Mouse (Mus musculus) stomach, embryonic 15.5 days (tissue): Measurements from ENCODE around the gene Nsun2. TPM values are rescaled to one million over a fixed set of nuclear protein-coding genes. Genes with fewer than 3 reads are reported as not detected.
"Not testable (repeated sequence)": the region's sequence is repeated elsewhere in the genome, so short reads cannot be mapped to it uniquely, and the experiment has no call there.

Experiments used
- ATAC-seq: fragments of 200-750 bp; cut with Nextera tagmentation; 2 replicates; pipeline ENCODE4 v1.8.0; 2017; ENCODE audit warnings: low read depth, moderate number of reproducible peaks, moderate TSS enrichment; ENCODE audit not compliant: insufficient read depth, low FRiP score
- H3K27ac ChIP-seq: fragments of 300-500 bp; sonication (generic); 2 replicates; pipeline ENCODE4 v1.5.1; 2015; ENCODE audit warnings: mild to moderate bottlenecking, inconsistent platforms
- H3K27me3 ChIP-seq: fragments of 300-500 bp; sonication (generic); replicated peaks from 2 replicates; pipeline ENCODE4 v1.6.1; 2015; ENCODE audit warnings: inconsistent platforms
- H3K36me3 ChIP-seq: fragments of 300-500 bp; sonication (generic); 2 replicates; pipeline ENCODE4 v1.6.1; 2015; ENCODE audit warnings: inconsistent platforms
- H3K4me1 ChIP-seq: fragments of 300-500 bp; sonication (generic); 2 replicates; pipeline ENCODE4 v1.6.1; 2015; ENCODE audit warnings: inconsistent platforms
- H3K4me2 ChIP-seq: fragments of 300-500 bp; sonication (generic); 2 replicates; pipeline ENCODE4 v1.6.1; 2015; ENCODE audit warnings: mild to moderate bottlenecking, inconsistent platforms
- H3K4me3 ChIP-seq: fragments of 300-500 bp; sonication (generic); replicated peaks from 2 replicates; pipeline ENCODE4 v1.5.1; 2015; ENCODE audit warnings: inconsistent platforms
- H3K9ac ChIP-seq: fragments of 300-500 bp; sonication (generic); 2 replicates; pipeline ENCODE4 v1.6.1; 2015; ENCODE audit warnings: inconsistent platforms
- H3K9me3 ChIP-seq: fragments of 300-500 bp; sonication (generic); 2 replicates; pipeline ENCODE4 v1.6.1; 2016; ENCODE audit warnings: inconsistent platforms
- WGBS: fragments of 180-500 bp; shearing (Covaris S2); methylation state at CpG from one replicate; pipeline ENCODE4 v1.1.7; 2015; 5-methylcytosine and 5-hydroxymethylcytosine counted together
- polyA plus RNA-seq: library from polyadenylated mRNA; unstranded; fragments of >200 nt; fragmentation: Nextera tagmentation; extraction: Ambion mirVana; gene quantifications from 2 replicates; pipeline ENCODE4 v1.2.1, GENCODE M21; 2015

Nsun2 gene
- polyA plus RNA-seq, 1 experiment from 2014 or later: 117 TPM

- 85% methylated on average over 6 of the region's 6 CpGs for WGBS
- no peaks in the 10 kb centered on the region for H3K4me1 ChIP-seq
- ATAC-seq: no peak
Observed at GRCm38 (mm10) chr13:69583591-69583990, 50.0 kb downstream of the Nsun2 start.

GRCm38 (mm10) chr13:69585828-69586227, 52.3 kb downstream of the Nsun2 start:
- Histone ChIP-seq H3K27me3 (no peaks in the 10 kb centered on the region), H3K4me3 (no peak overlapping the region), H3K4me2 (no peak overlapping the region), H3K9me3 (no peaks in the 10 kb centered on the region), H3K9ac (no peak overlapping the region), H3K4me1 (no peaks in the 10 kb centered on the region), H3K27ac (no peak overlapping the region), H3K36me3 (no peaks in the 10 kb centered on the region)
- ATAC-seq: no peak
- 53% methylated on average over 6 of the region's 6 CpGs for WGBS

More at GRCm38 (mm10) chr13:69583591-69583990, 50.0 kb downstream of the Nsun2 start:
- H3K9ac ChIP-seq: no peak overlapping the region
- no peak overlapping the region for H3K4me2 ChIP-seq
- H3K9me3 ChIP-seq: no peaks in the 10 kb centered on the region
- H3K36me3 ChIP-seq: no peaks in the 10 kb centered on the region
- H3K27ac ChIP-seq: no peak overlapping the region
- H3K4me3 ChIP-seq: no peak overlapping the region
- no peaks in the 10 kb centered on the region for H3K27me3 ChIP-seq

DNA sequence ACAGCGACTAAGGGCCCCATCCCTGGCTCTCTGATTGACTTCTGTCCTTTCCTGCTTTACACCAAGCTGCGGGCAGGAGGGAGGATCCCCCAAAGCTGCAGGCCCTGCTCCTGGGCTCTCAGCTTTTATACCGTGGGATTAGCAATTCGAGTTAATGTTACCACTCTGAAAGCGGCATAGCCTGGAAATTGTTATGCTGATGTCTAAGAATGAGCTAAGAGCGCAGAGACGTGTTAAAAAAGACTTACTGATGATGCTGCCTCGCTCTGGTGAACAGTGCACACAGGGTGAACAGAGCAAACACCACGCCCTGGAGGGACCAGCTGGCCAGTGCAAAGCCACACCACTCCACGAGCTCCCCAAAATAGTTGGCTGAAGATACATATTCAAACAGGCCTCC, 52.8 kb downstream of the Nsun2 start:
- ATAC-seq: no peak
- WGBS: 67% methylated on average over 10 of the region's 10 CpGs

GRCm38 (mm10) chr13:69587849-69588248, 54.3 kb downstream of the Nsun2 start:
- WGBS: 41% methylated on average over 3 of the region's 3 CpGs
- H3K27me3 ChIP-seq: no peaks in the 10 kb centered on the region
- no peaks in the 10 kb centered on the region for H3K9me3 ChIP-seq
- H3K4me3 ChIP-seq: no peak overlapping the region
- no peak overlapping the region for H3K9ac ChIP-seq
- H3K36me3 ChIP-seq: no peaks in the 10 kb centered on the region
- H3K27ac ChIP-seq: no peak overlapping the region
- ATAC-seq: no peak
- H3K4me2 ChIP-seq: no peak overlapping the region
- no peaks in the 10 kb centered on the region for H3K4me1 ChIP-seq

More for the DNA sequence above, 52.8 kb downstream of the Nsun2 start:
- Histone ChIP-seq H3K27me3 (no peaks in the 10 kb centered on the region), H3K4me2 (no peak overlapping the region), H3K36me3 (no peaks in the 10 kb centered on the region), H3K9ac (no peak overlapping the region), H3K4me1 (no peaks in the 10 kb centered on the region), H3K27ac (no peak overlapping the region), H3K9me3 (no peaks in the 10 kb centered on the region), H3K4me3 (no peak overlapping the region)

DNA sequence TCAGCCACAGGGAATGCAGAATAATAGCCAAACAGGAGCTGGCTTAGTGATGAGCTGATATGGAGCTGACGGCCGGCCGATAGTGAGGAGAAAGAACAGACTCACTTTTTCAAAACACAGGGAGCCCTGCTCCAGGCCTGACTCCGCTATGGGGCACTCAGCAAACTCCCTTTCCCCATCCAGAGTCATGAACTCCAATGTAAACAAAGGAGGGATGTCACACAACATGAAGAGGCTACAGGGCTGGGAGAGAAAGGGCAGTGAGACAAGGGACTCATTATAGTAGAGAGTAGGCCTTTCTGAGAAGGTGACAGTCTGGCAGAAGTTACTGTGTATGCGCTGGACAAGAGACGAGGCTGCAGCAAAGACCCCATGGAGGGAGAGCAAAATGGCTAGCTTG, 54.7 kb downstream of the Nsun2 start:
- 48% methylated on average over 6 of the region's 6 CpGs for WGBS
- H3K27ac ChIP-seq: no peak overlapping the region

GRCm38 (mm10) chr13:69591338-69591737, 57.8 kb downstream of the Nsun2 start:
- H3K9me3 ChIP-seq: no peaks in the 10 kb centered on the region
- no peak overlapping the region for H3K9ac ChIP-seq
- no peak for ATAC-seq
- H3K4me3 ChIP-seq: no peak overlapping the region
- H3K27ac ChIP-seq: no peak overlapping the region
- H3K27me3 ChIP-seq: no peaks in the 10 kb centered on the region
- no peak overlapping the region for H3K4me2 ChIP-seq
- H3K36me3 ChIP-seq: no peaks in the 10 kb centered on the region
- H3K4me1 ChIP-seq: no peaks in the 10 kb centered on the region
- 81% methylated on average over 5 of the region's 5 CpGs for WGBS

More for the DNA sequence above, 54.7 kb downstream of the Nsun2 start:
- Histone ChIP-seq H3K9ac (no peak overlapping the region), H3K27me3 (no peaks in the 10 kb centered on the region), H3K4me3 (no peak overlapping the region), H3K4me2 (no peak overlapping the region), H3K4me1 (no peaks in the 10 kb centered on the region), H3K36me3 (no peaks in the 10 kb centered on the region), H3K9me3 (no peaks in the 10 kb centered on the region)
- ATAC-seq: no peak

GRCm38 (mm10) chr13:69592226-69592625, 58.7 kb downstream of the Nsun2 start:
- H3K4me3 ChIP-seq: no peak overlapping the region
- H3K9me3 ChIP-seq: no peaks in the 10 kb centered on the region
- H3K36me3 ChIP-seq: no peaks in the 10 kb centered on the region
- no peaks in the 10 kb centered on the region for H3K27me3 ChIP-seq
- 80% methylated on average over 8 of the region's 8 CpGs for WGBS
- H3K27ac ChIP-seq: no peak overlapping the region
- H3K4me2 ChIP-seq: no peak overlapping the region
- H3K9ac ChIP-seq: no peak overlapping the region
- no peaks in the 10 kb centered on the region for H3K4me1 ChIP-seq
- ATAC-seq: no peak

DNA sequence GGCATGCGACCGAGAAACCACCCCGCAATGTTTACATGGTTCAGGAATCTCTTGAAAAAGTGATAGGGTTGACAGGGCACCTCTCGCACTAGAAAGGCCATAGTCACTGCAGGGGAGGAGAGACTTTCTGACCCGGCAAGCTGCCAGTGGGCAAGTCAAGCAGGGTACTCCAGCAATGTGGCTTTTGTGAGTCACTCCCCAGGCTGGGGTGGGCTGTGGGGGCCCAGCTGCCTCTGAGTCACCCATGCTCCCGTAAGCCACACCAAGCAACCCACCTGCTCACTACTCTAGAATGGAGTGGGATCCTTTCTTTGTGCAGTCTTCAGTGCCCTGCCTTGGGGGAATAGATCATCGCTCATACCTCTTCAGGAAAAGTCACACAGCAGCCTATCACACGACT, 59.9 kb downstream of the Nsun2 start:
- 51% methylated on average over 8 of the region's 8 CpGs for WGBS
- Histone ChIP-seq H3K4me1 (no peaks in the 10 kb centered on the region), H3K27me3 (no peaks in the 10 kb centered on the region), H3K9ac (no peak overlapping the region), H3K4me2 (no peak overlapping the region), H3K27ac (no peak overlapping the region), H3K9me3 (no peaks in the 10 kb centered on the region), H3K36me3 (no peaks in the 10 kb centered on the region), H3K4me3 (no peak overlapping the region)
- no peak for ATAC-seq

- Histone ChIP-seq H3K36me3 (no peaks in the 10 kb centered on the region), H3K4me2 (no peak overlapping the region), H3K4me3 (no peak overlapping the region), H3K27ac (no peak overlapping the region), H3K9me3 (no peaks in the 10 kb centered on the region), H3K9ac (no peak overlapping the region), H3K27me3 (no peaks in the 10 kb centered on the region), H3K4me1 (no peaks in the 10 kb centered on the region)
- WGBS: 75% methylated on average over 7 of the region's 7 CpGs
- no peak for ATAC-seq
Observed at GRCm38 (mm10) chr13:69594577-69595256, 61.2 kb downstream of the Nsun2 start.

- Histone ChIP-seq H3K27me3 (no peaks in the 10 kb centered on the region), H3K4me2 (no peak overlapping the region), H3K4me3 (no peak overlapping the region), H3K9me3 (no peaks in the 10 kb centered on the region), H3K9ac (no peak overlapping the region), H3K27ac (no peak overlapping the region), H3K36me3 (no peaks in the 10 kb centered on the region), H3K4me1 (no peaks in the 10 kb centered on the region)
- no peak for ATAC-seq
- WGBS: 92% methylated on average over 6 of the region's 6 CpGs
Observed at GRCm38 (mm10) chr13:69595911-69596310, 62.4 kb downstream of the Nsun2 start.

GRCm38 (mm10) chr13:69596515-69596914, 63.0 kb downstream of the Nsun2 start:
- WGBS: 87% methylated on average over 2 of the region's 2 CpGs
- no peak overlapping the region for H3K4me3 ChIP-seq

DNA sequence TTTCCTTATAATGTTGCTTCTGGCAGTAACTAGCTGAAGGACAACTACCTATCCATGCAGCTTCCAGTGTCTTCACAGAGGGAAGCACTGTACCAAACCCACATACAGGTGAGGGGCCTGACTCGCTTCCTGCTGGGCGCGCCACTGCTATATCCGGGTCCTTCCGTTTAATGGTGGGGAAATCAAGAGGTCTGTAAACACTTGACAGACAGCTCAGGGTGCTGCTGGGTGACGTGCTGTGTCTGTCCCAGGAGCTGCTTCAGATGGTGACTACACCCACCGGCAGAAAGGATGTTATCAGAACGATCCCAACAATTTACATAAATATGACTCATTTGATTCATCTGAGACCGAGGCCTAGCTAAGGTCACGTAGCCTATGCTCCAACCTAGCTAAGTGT, 65.3 kb downstream of the Nsun2 start:
- H3K4me3 ChIP-seq: no peak overlapping the region
- ATAC-seq: no peak

More at GRCm38 (mm10) chr13:69596515-69596914, 63.0 kb downstream of the Nsun2 start:
- no peak for ATAC-seq
- no peaks in the 10 kb centered on the region for H3K36me3 ChIP-seq
- no peak overlapping the region for H3K27ac ChIP-seq
- no peaks in the 10 kb centered on the region for H3K27me3 ChIP-seq
- no peaks in the 10 kb centered on the region for H3K9me3 ChIP-seq
- H3K4me1 ChIP-seq: no peaks in the 10 kb centered on the region
- no peak overlapping the region for H3K9ac ChIP-seq
- no peak overlapping the region for H3K4me2 ChIP-seq

DNA sequence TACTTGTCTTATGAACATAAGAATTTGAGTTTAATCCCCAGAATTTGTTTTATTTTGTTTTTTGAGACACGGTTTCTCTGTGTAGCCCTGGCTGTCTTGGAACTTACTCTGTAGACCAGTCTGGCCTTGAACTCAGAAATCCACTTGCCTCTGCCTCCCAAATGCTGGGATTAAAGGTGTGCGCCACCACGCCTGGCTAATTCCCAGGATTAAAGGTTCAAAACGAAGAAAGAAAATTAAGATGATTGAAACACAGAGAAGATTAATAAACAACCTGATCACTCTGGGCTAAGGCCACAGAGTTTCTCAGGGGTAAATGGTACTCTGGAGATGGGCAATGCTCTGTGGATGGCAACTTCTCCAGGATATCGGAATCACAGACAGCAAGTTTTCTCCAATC, 67.3 kb downstream of the Nsun2 start:
- H3K4me3 ChIP-seq, H3K4me2 ChIP-seq, H3K27me3 ChIP-seq, ATAC-seq, H3K4me1 ChIP-seq, H3K9ac ChIP-seq, H3K36me3 ChIP-seq, H3K27ac ChIP-seq, H3K9me3 ChIP-seq: not testable (repeated sequence)
- WGBS: 87% methylated on average over 5 of the region's 5 CpGs

More for the DNA sequence above, 65.3 kb downstream of the Nsun2 start:
- Histone ChIP-seq H3K27ac (no peak overlapping the region), H3K9me3 (no peaks in the 10 kb centered on the region), H3K9ac (no peak overlapping the region), H3K27me3 (no peaks in the 10 kb centered on the region), H3K4me1 (no peaks in the 10 kb centered on the region), H3K36me3 (no peaks in the 10 kb centered on the region), H3K4me2 (no peak overlapping the region)
- WGBS: 81% methylated on average over 10 of the region's 10 CpGs
